Mouse (Mus musculus) brain, embryonic 14.5 days (tissue): ENCODE data around the gene Slc31a1.

Experiments used
- CTCF ChIP-seq: fragments of 200-500 bp; IDR thresholded peaks from 2 replicates; pipeline ENCODE4 v1.5.1; 2012; ENCODE audit warnings: inconsistent platforms, mild to moderate bottlenecking, moderate library complexity, borderline replicate concordance; ENCODE audit not compliant: insufficient read depth, insufficient read length; ENCODE audit errors: extremely low read depth
- POLR2A ChIP-seq: fragments of 200-500 bp; IDR thresholded peaks from 2 replicates; pipeline ENCODE4 v1.6.1; 2012; ENCODE audit warnings: mild to moderate bottlenecking, inconsistent platforms, borderline replicate concordance; ENCODE audit not compliant: poor library complexity, insufficient read depth, insufficient read length, severe bottlenecking; ENCODE audit errors: extremely low read depth

DNA sequence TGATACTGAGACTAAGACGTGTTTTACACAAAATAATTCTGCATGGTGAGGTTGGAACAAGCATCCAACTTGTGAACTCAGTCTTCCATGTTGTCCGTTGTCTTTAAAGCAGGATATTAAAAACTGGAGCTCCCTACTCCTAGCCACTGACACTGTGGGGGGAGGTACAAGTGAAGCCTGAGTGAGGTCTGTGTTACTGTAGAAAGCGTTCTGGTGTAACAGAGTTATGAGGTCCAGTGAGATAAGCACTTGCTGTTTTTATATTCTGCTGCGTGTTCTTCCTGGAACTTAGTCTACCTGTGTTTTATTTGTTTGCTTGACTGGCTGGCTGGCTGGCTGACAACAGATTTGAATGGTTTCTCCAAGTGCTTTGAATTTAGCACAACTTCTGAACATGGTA lies 13.8 kb downstream of the Slc31a1 start:
- TF ChIP-seq POLR2A (no peak), CTCF (no peak)
